Mouse (Mus musculus): Measurements from ENCODE around the gene Lrrfip1. TPM values are rescaled to one million over a fixed set of nuclear protein-coding genes. Genes with fewer than 3 reads are reported as not detected.

Lrrfip1 gene
- polyA plus RNA-seq, 1 experiment from 2014 or later, result 30.0 TPM

DNA sequence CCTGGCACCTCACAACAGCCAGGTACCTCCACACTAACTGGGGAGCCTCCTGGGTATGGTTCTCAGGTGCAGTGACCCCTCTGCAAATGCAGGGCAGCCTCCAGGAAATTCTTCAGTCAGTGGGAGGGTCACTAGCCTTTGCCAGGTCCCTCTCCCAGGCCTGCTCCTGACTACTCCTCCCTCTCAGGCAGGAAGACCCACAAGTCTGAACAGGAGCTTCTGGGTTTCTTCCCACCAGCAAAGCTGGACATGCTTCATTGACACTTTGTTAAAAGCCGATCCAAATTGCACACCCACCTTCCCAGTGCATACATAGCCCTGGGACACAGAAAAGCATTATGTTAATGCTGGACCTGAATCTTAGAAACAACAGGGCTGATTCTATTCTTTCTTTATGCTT, 97.3 kb downstream of the Lrrfip1 start:
- DNase-seq (ENCODE audit: low spot score) (no peak), ATAC-seq (replicated peaks; ENCODE audit: insufficient number of reproducible peaks, low FRiP score, low TSS enrichment, low read depth) (no peak)
- no peaks in the 10 kb centered on the region for H3K27me3 ChIP-seq (ENCODE audit: control insufficient read depth, insufficient read depth, low read length)
- no peak overlapping the region for H3K9ac ChIP-seq (replicated peaks; ENCODE audit: low read length)
- no peak overlapping the region for H3K4me3 ChIP-seq (ENCODE audit: low read depth, low read length)
- H3K4me1 ChIP-seq (ENCODE audit: control insufficient read depth, insufficient read depth, low read length), result no peaks in the 10 kb centered on the region
- H3K9me3 ChIP-seq (replicated peaks; ENCODE audit: control insufficient read depth, low read length), result no peaks in the 10 kb centered on the region
- 46% methylated on average over 1 of the region's 1 CpGs for WGBS
- H3K4me2 ChIP-seq (ENCODE audit: low read depth, low read length), result no peak overlapping the region
- H3K36me3 ChIP-seq (replicated peaks; ENCODE audit: control insufficient read depth, insufficient read depth, low read depth, low read length), result no peaks in the 10 kb centered on the region
- H3K27ac ChIP-seq (replicated peaks; ENCODE audit: low read depth, low read length), result no peak overlapping the region

DNA sequence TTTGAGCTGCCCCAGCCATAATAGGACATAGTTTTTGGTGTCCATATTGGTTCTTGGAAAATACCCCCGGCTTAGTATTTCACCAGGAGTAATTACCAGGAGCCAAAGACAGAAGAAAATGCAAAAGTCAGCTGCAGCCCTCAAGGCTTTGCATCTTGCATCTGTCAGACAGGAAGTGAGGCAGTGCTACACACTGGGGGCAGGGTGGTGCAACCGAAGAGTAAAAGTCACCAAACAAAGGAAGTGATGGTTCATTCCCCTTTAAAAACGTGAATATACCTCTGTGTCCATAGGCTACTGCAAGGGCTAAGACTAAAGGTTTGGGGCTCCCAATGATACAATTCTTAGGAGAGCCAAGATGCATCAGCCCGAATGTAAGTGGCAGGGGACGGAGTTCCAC, 98.0 kb downstream of the Lrrfip1 start:
- no peaks in the 10 kb centered on the region for H3K36me3 ChIP-seq (replicated peaks; ENCODE audit: control insufficient read depth, insufficient read depth, low read depth, low read length)
- no peak overlapping the region for H3K4me2 ChIP-seq (ENCODE audit: low read depth, low read length)
- DNase-seq (ENCODE audit: low spot score) (no peak), ATAC-seq (replicated peaks; ENCODE audit: insufficient number of reproducible peaks, low FRiP score, low TSS enrichment, low read depth) (no peak)
- no peak overlapping the region for H3K4me3 ChIP-seq (ENCODE audit: low read depth, low read length)
- H3K4me1 ChIP-seq (ENCODE audit: control insufficient read depth, insufficient read depth, low read length), result no peaks in the 10 kb centered on the region
- H3K9ac ChIP-seq (replicated peaks; ENCODE audit: low read length), result no peak overlapping the region
- H3K9me3 ChIP-seq (replicated peaks; ENCODE audit: control insufficient read depth, low read length), result no peaks in the 10 kb centered on the region
- WGBS, result 60% methylated on average over 5 of the region's 5 CpGs
- no peaks in the 10 kb centered on the region for H3K27me3 ChIP-seq (ENCODE audit: control insufficient read depth, insufficient read depth, low read length)
- H3K27ac ChIP-seq (replicated peaks; ENCODE audit: low read depth, low read length), result no peak overlapping the region

DNA sequence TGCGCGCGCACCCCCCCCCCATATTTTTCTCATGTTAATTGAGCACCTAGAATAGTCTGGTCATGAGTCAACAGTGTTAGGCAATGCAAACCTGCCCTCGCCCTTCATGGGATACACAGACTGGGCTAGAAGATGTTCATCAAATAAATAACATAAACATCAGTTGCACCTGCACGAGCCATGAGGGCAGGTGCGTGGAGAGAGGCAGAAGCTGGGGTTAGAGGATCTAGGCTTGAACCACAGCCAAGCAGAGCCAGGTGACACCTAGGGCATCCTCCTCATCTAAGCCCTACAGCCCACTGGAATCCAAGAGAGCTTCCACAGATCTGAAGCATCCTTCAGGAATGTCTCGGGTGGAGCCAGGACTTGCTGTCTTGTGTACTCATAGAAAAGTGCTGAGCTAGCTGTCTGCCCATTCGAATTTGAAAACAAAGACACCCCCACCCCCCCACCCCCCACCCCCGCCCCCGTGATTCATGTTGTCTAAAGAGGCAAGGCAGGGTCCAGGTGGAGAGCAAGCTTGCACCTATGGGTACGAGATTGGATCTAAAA, 98.8 kb downstream of the Lrrfip1 start:
- Histone ChIP-seq H3K36me3 (replicated peaks; ENCODE audit: control insufficient read depth, insufficient read depth, low read depth, low read length) (no peaks in the 10 kb centered on the region), H3K4me3 (ENCODE audit: low read depth, low read length) (no peak overlapping the region), H3K27ac (replicated peaks; ENCODE audit: low read depth, low read length) (no peak overlapping the region), H3K4me1 (ENCODE audit: control insufficient read depth, insufficient read depth, low read length) (no peaks in the 10 kb centered on the region), H3K9me3 (replicated peaks; ENCODE audit: control insufficient read depth, low read length) (no peaks in the 10 kb centered on the region), H3K9ac (replicated peaks; ENCODE audit: low read length) (no peak overlapping the region), H3K4me2 (ENCODE audit: low read depth, low read length) (no peak overlapping the region), H3K27me3 (ENCODE audit: control insufficient read depth, insufficient read depth, low read length) (no peaks in the 10 kb centered on the region)
- ATAC-seq (replicated peaks; ENCODE audit: insufficient number of reproducible peaks, low FRiP score, low TSS enrichment, low read depth) (no peak), DNase-seq (ENCODE audit: low spot score) (no peak)
- 92% methylated on average over 11 of the region's 11 CpGs for WGBS

DNA sequence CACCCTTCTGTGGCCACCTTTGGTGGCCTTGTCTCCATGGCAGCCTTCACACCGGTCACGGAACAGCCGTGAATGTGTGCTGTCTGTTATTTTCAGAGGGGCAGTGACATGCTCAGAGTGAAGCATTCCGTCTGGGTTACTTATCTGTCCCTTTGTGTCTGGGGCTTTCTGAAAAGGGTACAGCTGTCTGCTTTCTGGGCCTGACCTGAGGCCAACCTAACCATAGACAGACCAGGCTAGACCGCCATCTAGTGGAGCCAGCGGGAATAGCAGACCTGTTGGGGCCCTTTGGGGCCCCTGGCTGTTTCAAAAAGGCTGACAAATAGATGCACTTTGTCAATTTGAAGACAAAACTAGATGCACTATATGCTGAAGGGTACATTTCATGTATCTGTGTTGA, 100.3 kb downstream of the Lrrfip1 start:
- no peak overlapping the region for H3K27ac ChIP-seq (replicated peaks; ENCODE audit: low read depth, low read length)
- peak; percentile 78 for DNase-seq (ENCODE audit: low spot score)
- no peak overlapping the region for H3K4me2 ChIP-seq (ENCODE audit: low read depth, low read length)
- no peaks in the 10 kb centered on the region for H3K9me3 ChIP-seq (replicated peaks; ENCODE audit: control insufficient read depth, low read length)
- WGBS, result 14% methylated on average over 6 of the region's 6 CpGs
- H3K9ac ChIP-seq (replicated peaks; ENCODE audit: low read length), result no peak overlapping the region
- ATAC-seq (replicated peaks; ENCODE audit: insufficient number of reproducible peaks, low FRiP score, low TSS enrichment, low read depth), result 0 out of 2 replicates have a peak, but pooled peaks have one; percentile 52
- no peaks in the 10 kb centered on the region for H3K4me1 ChIP-seq (ENCODE audit: control insufficient read depth, insufficient read depth, low read length)
- H3K27me3 ChIP-seq (ENCODE audit: control insufficient read depth, insufficient read depth, low read length), result no peaks in the 10 kb centered on the region
- no peak overlapping the region for H3K4me3 ChIP-seq (ENCODE audit: low read depth, low read length)
- no peaks in the 10 kb centered on the region for H3K36me3 ChIP-seq (replicated peaks; ENCODE audit: control insufficient read depth, insufficient read depth, low read depth, low read length)

DNA sequence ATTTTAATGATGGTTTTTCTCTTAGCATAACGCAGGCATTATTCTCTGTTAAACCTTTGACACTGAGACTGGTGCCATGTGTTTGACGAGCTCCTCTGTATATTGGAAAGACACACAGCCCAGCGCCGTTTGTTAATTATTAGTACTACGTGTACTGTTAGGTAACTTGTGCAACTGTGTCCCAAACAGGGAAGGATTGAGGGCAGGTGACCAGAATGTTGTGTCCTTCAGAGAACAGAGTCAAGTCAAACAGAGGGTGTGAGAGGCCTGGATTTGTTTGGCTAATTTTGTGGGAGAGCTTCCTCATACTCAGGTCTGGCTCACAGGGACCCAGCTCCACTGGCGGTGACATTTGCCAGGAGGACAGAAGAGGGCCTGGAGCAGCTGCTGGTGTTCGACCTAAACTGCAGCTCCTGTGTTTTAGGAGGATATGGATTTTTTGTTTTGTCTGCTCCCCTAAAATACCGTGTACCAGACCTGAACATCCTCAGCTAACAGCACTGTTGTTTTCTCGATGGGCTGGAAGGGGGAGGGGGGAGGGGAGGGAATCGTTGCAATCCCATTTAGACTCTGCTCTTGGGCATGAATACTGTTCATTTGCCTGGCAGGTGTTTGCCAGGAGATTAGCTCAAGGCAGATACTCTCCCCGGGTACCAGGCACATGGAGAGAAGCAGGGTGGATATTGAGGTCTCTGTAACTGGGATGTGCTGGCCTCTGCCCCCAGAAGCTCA, 103.3 kb downstream of the Lrrfip1 start:
- DNase-seq (ENCODE audit: low spot score), result no peak
- Histone ChIP-seq H3K36me3 (replicated peaks; ENCODE audit: control insufficient read depth, insufficient read depth, low read depth, low read length) (no peaks in the 10 kb centered on the region), H3K4me1 (ENCODE audit: control insufficient read depth, insufficient read depth, low read length) (no peaks in the 10 kb centered on the region), H3K27me3 (ENCODE audit: control insufficient read depth, insufficient read depth, low read length) (no peaks in the 10 kb centered on the region), H3K9me3 (replicated peaks; ENCODE audit: control insufficient read depth, low read length) (no peaks in the 10 kb centered on the region), H3K4me3 (ENCODE audit: low read depth, low read length) (no peak overlapping the region), H3K27ac (replicated peaks; ENCODE audit: low read depth, low read length) (no peak overlapping the region), H3K4me2 (ENCODE audit: low read depth, low read length) (no peak overlapping the region), H3K9ac (replicated peaks; ENCODE audit: low read length) (no peak overlapping the region)
- WGBS, result 81% methylated on average over 11 of the region's 11 CpGs
- ATAC-seq (replicated peaks; ENCODE audit: insufficient number of reproducible peaks, low FRiP score, low TSS enrichment, low read depth), result no peak

DNA sequence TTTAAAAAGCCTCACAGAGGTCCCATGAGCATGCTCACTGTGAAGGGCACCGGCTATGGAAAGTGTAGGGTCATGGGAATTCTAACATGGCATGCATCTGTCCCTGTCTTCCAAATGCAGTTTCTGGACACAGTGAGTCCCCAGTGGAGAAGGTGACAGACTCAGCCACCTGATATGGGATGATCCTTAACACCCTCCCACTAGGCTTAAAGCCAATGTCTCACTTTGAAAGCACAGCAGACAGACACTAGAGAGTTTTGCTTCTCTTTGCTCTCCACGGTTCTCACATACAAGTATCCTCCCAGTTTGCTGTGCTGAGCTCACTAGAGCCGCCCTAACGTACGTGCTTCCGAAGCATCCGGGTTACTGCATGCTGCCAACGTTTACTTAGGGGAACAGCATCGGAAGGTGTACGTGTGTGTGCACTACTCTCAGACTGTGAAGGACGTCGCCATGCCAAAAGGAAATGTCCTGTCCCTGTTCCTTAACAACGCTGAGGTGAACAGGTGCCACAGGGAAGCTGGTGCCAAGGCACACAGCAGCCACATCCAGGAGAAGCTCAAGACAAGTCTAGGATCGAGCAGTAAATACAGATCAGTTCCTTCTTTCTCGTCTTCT, 104.9 kb downstream of the Lrrfip1 start:
- WGBS, result 93% methylated on average over 15 of the region's 15 CpGs
- no peak for DNase-seq (ENCODE audit: low spot score)
- H3K36me3 ChIP-seq (replicated peaks; ENCODE audit: control insufficient read depth, insufficient read depth, low read depth, low read length), result no peaks in the 10 kb centered on the region

DNA sequence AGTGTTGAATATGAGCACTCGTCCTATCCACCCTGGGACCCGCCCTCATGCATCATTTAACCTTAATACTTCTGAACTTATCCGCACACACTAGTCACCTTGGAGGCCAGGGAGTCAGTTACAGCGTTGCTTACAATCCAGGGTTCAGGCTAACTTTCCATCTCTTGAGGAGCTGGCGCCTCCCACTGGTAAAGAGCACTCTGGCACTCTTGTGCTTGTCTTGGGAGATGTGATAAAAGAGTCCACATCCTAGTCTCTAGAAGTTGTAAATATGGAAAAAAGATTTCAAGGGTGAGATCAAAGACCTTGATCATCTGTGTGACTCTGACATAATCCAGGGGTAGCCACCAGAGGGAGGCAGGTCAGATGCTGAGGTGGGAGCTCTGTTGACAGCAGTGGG, 109.0 kb downstream of the Lrrfip1 start:
- H3K36me3 ChIP-seq (replicated peaks; ENCODE audit: control insufficient read depth, insufficient read depth, low read depth, low read length), result no peaks in the 10 kb centered on the region
- no peak overlapping the region for H3K27ac ChIP-seq (replicated peaks; ENCODE audit: low read depth, low read length)
- H3K4me2 ChIP-seq (ENCODE audit: low read depth, low read length), result no peak overlapping the region
- no peaks in the 10 kb centered on the region for H3K4me1 ChIP-seq (ENCODE audit: control insufficient read depth, insufficient read depth, low read length)
- WGBS, result 74% methylated on average over 5 of the region's 5 CpGs
- H3K9ac ChIP-seq (replicated peaks; ENCODE audit: low read length), result no peak overlapping the region
- H3K9me3 ChIP-seq (replicated peaks; ENCODE audit: control insufficient read depth, low read length), result no peaks in the 10 kb centered on the region
- no peak overlapping the region for H3K4me3 ChIP-seq (ENCODE audit: low read depth, low read length)
- DNase-seq (ENCODE audit: low spot score) (no peak), ATAC-seq (replicated peaks; ENCODE audit: insufficient number of reproducible peaks, low FRiP score, low TSS enrichment, low read depth) (no peak)
- H3K27me3 ChIP-seq (ENCODE audit: control insufficient read depth, insufficient read depth, low read length), result no peaks in the 10 kb centered on the region

More for the DNA sequence above, 104.9 kb downstream of the Lrrfip1 start:
- Histone ChIP-seq H3K4me1 (ENCODE audit: control insufficient read depth, insufficient read depth, low read length) (no peaks in the 10 kb centered on the region), H3K4me2 (ENCODE audit: low read depth, low read length) (no peak overlapping the region), H3K27ac (replicated peaks; ENCODE audit: low read depth, low read length) (no peak overlapping the region), H3K9ac (replicated peaks; ENCODE audit: low read length) (no peak overlapping the region), H3K9me3 (replicated peaks; ENCODE audit: control insufficient read depth, low read length) (no peaks in the 10 kb centered on the region), H3K27me3 (ENCODE audit: control insufficient read depth, insufficient read depth, low read length) (no peaks in the 10 kb centered on the region), H3K4me3 (ENCODE audit: low read depth, low read length) (no peak overlapping the region)
- no peak for ATAC-seq (replicated peaks; ENCODE audit: insufficient number of reproducible peaks, low FRiP score, low TSS enrichment, low read depth)

DNA sequence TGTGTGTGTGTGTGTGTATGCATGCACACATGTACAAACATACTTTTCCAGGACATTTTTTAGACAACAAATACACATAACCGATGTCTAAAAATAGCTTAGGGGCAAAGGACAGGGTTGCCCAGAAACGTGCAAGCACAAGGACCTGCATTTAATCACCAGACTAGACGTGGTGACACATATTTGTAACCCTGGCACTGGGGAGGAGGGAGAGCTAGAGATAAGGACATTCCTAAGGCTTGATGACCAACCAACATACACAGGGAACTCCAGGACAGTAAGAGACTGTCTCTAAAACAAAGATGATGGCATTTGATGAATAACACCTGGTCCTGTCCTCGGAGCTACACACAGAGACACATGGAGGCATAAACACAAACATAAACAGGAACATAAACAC, 110.8 kb downstream of the Lrrfip1 start:
- 67% methylated on average over 4 of the region's 4 CpGs for WGBS
- Histone ChIP-seq H3K4me1 (ENCODE audit: control insufficient read depth, insufficient read depth, low read length) (no peaks in the 10 kb centered on the region), H3K4me3 (ENCODE audit: low read depth, low read length) (no peak overlapping the region), H3K4me2 (ENCODE audit: low read depth, low read length) (no peak overlapping the region), H3K36me3 (replicated peaks; ENCODE audit: control insufficient read depth, insufficient read depth, low read depth, low read length) (no peaks in the 10 kb centered on the region), H3K9ac (replicated peaks; ENCODE audit: low read length) (no peak overlapping the region), H3K27me3 (ENCODE audit: control insufficient read depth, insufficient read depth, low read length) (no peaks in the 10 kb centered on the region), H3K27ac (replicated peaks; ENCODE audit: low read depth, low read length) (no peak overlapping the region), H3K9me3 (replicated peaks; ENCODE audit: control insufficient read depth, low read length) (no peaks in the 10 kb centered on the region)
- no peak for ATAC-seq (replicated peaks; ENCODE audit: insufficient number of reproducible peaks, low FRiP score, low TSS enrichment, low read depth)
- no peak for DNase-seq (ENCODE audit: low spot score)

Data from embryonic facial prominence, embryonic 11.5 days (tissue).